Mouse (Mus musculus) testis, postnatal 10 days (tissue): Measurements from ENCODE around the gene Rab5c.
A peak's percentile ranks its signal among the peaks of the same experiment; 100 is the strongest.

Experiments
- DNase-seq: peaks from one replicate; pipeline ENCODE4 v3.0.0; 2021; ENCODE audit warnings: low spot score

The Rab5c gene

GRCm38 (mm10) chr11:100697921-100698320 is 40.1 kb downstream of the Rab5c start:
- no peak for DNase-seq

- peak; percentile 93 for DNase-seq
Measured at GRCm38 (mm10) chr11:100694926-100695325, 43.1 kb downstream of the Rab5c start.

- no peak for DNase-seq
Measured at GRCm38 (mm10) chr11:100693154-100693553, 44.9 kb downstream of the Rab5c start.

GRCm38 (mm10) chr11:100692164-100692616 is 45.8 kb downstream of the Rab5c start, which contains the start of gene Zfp385c:
TSS of gene Zfp385c (minus strand) at chr11:100692455.
- no peak for DNase-seq

- DNase-seq, result no peak
Measured at GRCm38 (mm10) chr11:100690389-100690788, 47.6 kb downstream of the Rab5c start.

- DNase-seq, result no peak
Measured at GRCm38 (mm10) chr11:100688443-100688842, 49.6 kb downstream of the Rab5c start.

GRCm38 (mm10) chr11:100687265-100687664 is 50.8 kb downstream of the Rab5c start:
- no peak for DNase-seq

- no peak for DNase-seq
Measured at GRCm38 (mm10) chr11:100685371-100685770, 52.6 kb downstream of the Rab5c start.

GRCm38 (mm10) chr11:100684084-100684483 is 53.9 kb downstream of the Rab5c start:
- no peak for DNase-seq

GRCm38 (mm10) chr11:100682526-100682925 is 55.5 kb downstream of the Rab5c start:
- DNase-seq, result no peak

GRCm38 (mm10) chr11:100681826-100682225 is 56.2 kb downstream of the Rab5c start:
- no peak for DNase-seq

- DNase-seq, result no peak
Measured at GRCm38 (mm10) chr11:100677810-100678209, 60.2 kb downstream of the Rab5c start.

- peak; percentile 72 for DNase-seq
Measured at GRCm38 (mm10) chr11:100673169-100673568, 64.8 kb downstream of the Rab5c start.

- DNase-seq, result no peak
Measured at GRCm38 (mm10) chr11:100671956-100672355, 66.1 kb downstream of the Rab5c start.

GRCm38 (mm10) chr11:100671049-100671448 is 67.0 kb downstream of the Rab5c start:
- no peak for DNase-seq
